Mouse (Mus musculus): Measurements from ENCODE around the gene Agpat3.

- TF ChIP-seq CTCF (IDR thresholded peaks at IDR 0.05; ENCODE audit: control insufficient read depth, insufficient read depth, insufficient read length) (no peak), MAX (IDR thresholded peaks at IDR 0.05) (no peak)
These were observed 35.8 kb downstream of the Agpat3 start for GRCm38 (mm10) chr10:78316228-78317087.

All from C2C12 (cell line).